Mouse (Mus musculus): Measurements from ENCODE around the gene Olfr424. TPM values are rescaled to one million over a fixed set of nuclear protein-coding genes. Genes with fewer than 3 reads are reported as not detected.

The Olfr424 gene
- polyA plus RNA-seq, 1 experiment from 2014 or later: not detected

GRCm38 (mm10) chr1:174155333-174155732 is 24.0 kb downstream of the Olfr424 start, which contains the start of gene Olfr420:
Olfr420 (plus strand) TSS chr1:174155633.
- Histone ChIP-seq H3K36me3 (ENCODE audit: control insufficient read depth, insufficient read depth, low read length) (no peaks in the 10 kb centered on the region), H3K4me1 (ENCODE audit: control insufficient read depth, insufficient read depth, low read length) (no peaks in the 10 kb centered on the region), H3K4me3 (ENCODE audit: low read depth, low read length) (no peak within 1 kb of the TSS), H3K9ac (ENCODE audit: low read length) (no peak within 1 kb of the TSS), H3K27me3 (ENCODE audit: control insufficient read depth, insufficient read depth, low read length) (no peaks in the 10 kb centered on the region), H3K9me3 (ENCODE audit: control insufficient read depth, low read length) (no peaks in the 10 kb centered on the region), H3K4me2 (ENCODE audit: low read depth, severe bottlenecking) (no peak within 1 kb of the TSS), H3K27ac (replicated peaks; ENCODE audit: low read depth, low read length) (no peak within 1 kb of the TSS)
- ATAC-seq (ENCODE audit: insufficient number of reproducible peaks, low FRiP score, low TSS enrichment, low read depth) (no peak), DNase-seq (ENCODE audit: low spot score) (no peak)
- 88% methylated on average over 1 of the region's 1 CpGs for WGBS

- no peak overlapping the region for H3K27ac ChIP-seq (replicated peaks; ENCODE audit: low read depth, low read length)
- 90% methylated on average over 3 of the region's 3 CpGs for WGBS
- no peaks in the 10 kb centered on the region for H3K27me3 ChIP-seq (ENCODE audit: control insufficient read depth, insufficient read depth, low read length)
- H3K4me1 ChIP-seq (ENCODE audit: control insufficient read depth, insufficient read depth, low read length): no peaks in the 10 kb centered on the region
- H3K4me3 ChIP-seq (ENCODE audit: low read depth, low read length): no peak overlapping the region
- ATAC-seq (ENCODE audit: insufficient number of reproducible peaks, low FRiP score, low TSS enrichment, low read depth) (no peak), DNase-seq (ENCODE audit: low spot score) (no peak)
- H3K36me3 ChIP-seq (ENCODE audit: control insufficient read depth, insufficient read depth, low read length): no peaks in the 10 kb centered on the region
- H3K4me2 ChIP-seq (ENCODE audit: low read depth, severe bottlenecking): no peak overlapping the region
- H3K9me3 ChIP-seq (ENCODE audit: control insufficient read depth, low read length): no peaks in the 10 kb centered on the region
- no peak overlapping the region for H3K9ac ChIP-seq (ENCODE audit: low read length)
Observed at GRCm38 (mm10) chr1:174157622-174158021, 26.3 kb downstream of the Olfr424 start.

GRCm38 (mm10) chr1:174158512-174158911 is 27.2 kb downstream of the Olfr424 start:
- no peak for ATAC-seq (ENCODE audit: insufficient number of reproducible peaks, low FRiP score, low TSS enrichment, low read depth)
- H3K4me2 ChIP-seq (ENCODE audit: low read depth, severe bottlenecking): no peak overlapping the region

GRCm38 (mm10) chr1:174159095-174159494 is 27.8 kb downstream of the Olfr424 start:
- Histone ChIP-seq H3K36me3 (ENCODE audit: control insufficient read depth, insufficient read depth, low read length) (no peaks in the 10 kb centered on the region), H3K4me2 (ENCODE audit: low read depth, severe bottlenecking) (no peak overlapping the region), H3K27ac (replicated peaks; ENCODE audit: low read depth, low read length) (no peak overlapping the region), H3K4me3 (ENCODE audit: low read depth, low read length) (no peak overlapping the region), H3K9ac (ENCODE audit: low read length) (no peak overlapping the region), H3K9me3 (ENCODE audit: control insufficient read depth, low read length) (no peaks in the 10 kb centered on the region), H3K27me3 (ENCODE audit: control insufficient read depth, insufficient read depth, low read length) (no peaks in the 10 kb centered on the region), H3K4me1 (ENCODE audit: control insufficient read depth, insufficient read depth, low read length) (no peaks in the 10 kb centered on the region)
- DNase-seq (ENCODE audit: low spot score): no peak
- 91% methylated on average over 10 of the region's 10 CpGs for WGBS
- no peak for ATAC-seq (ENCODE audit: insufficient number of reproducible peaks, low FRiP score, low TSS enrichment, low read depth)

More at GRCm38 (mm10) chr1:174158512-174158911, 27.2 kb downstream of the Olfr424 start:
- WGBS: 88% methylated on average over 1 of the region's 1 CpGs
- Histone ChIP-seq H3K4me1 (ENCODE audit: control insufficient read depth, insufficient read depth, low read length) (no peaks in the 10 kb centered on the region), H3K27ac (replicated peaks; ENCODE audit: low read depth, low read length) (no peak overlapping the region), H3K4me3 (ENCODE audit: low read depth, low read length) (no peak overlapping the region), H3K9ac (ENCODE audit: low read length) (no peak overlapping the region), H3K9me3 (ENCODE audit: control insufficient read depth, low read length) (no peaks in the 10 kb centered on the region), H3K27me3 (ENCODE audit: control insufficient read depth, insufficient read depth, low read length) (no peaks in the 10 kb centered on the region), H3K36me3 (ENCODE audit: control insufficient read depth, insufficient read depth, low read length) (no peaks in the 10 kb centered on the region)
- DNase-seq (ENCODE audit: low spot score): no peak

GRCm38 (mm10) chr1:174169024-174169423 is 37.7 kb downstream of the Olfr424 start:
- no peaks in the 10 kb centered on the region for H3K4me1 ChIP-seq (ENCODE audit: control insufficient read depth, insufficient read depth, low read length)
- H3K27ac ChIP-seq (replicated peaks; ENCODE audit: low read depth, low read length): no peak overlapping the region
- H3K9ac ChIP-seq (ENCODE audit: low read length): no peak overlapping the region
- H3K4me2 ChIP-seq (ENCODE audit: low read depth, severe bottlenecking): no peak overlapping the region
- no peak for DNase-seq (ENCODE audit: low spot score)
- ATAC-seq (ENCODE audit: insufficient number of reproducible peaks, low FRiP score, low TSS enrichment, low read depth): no peak
- H3K36me3 ChIP-seq (ENCODE audit: control insufficient read depth, insufficient read depth, low read length): no peaks in the 10 kb centered on the region
- no peaks in the 10 kb centered on the region for H3K27me3 ChIP-seq (ENCODE audit: control insufficient read depth, insufficient read depth, low read length)
- no peak overlapping the region for H3K4me3 ChIP-seq (ENCODE audit: low read depth, low read length)
- H3K9me3 ChIP-seq (ENCODE audit: control insufficient read depth, low read length): no peaks in the 10 kb centered on the region

DNA sequence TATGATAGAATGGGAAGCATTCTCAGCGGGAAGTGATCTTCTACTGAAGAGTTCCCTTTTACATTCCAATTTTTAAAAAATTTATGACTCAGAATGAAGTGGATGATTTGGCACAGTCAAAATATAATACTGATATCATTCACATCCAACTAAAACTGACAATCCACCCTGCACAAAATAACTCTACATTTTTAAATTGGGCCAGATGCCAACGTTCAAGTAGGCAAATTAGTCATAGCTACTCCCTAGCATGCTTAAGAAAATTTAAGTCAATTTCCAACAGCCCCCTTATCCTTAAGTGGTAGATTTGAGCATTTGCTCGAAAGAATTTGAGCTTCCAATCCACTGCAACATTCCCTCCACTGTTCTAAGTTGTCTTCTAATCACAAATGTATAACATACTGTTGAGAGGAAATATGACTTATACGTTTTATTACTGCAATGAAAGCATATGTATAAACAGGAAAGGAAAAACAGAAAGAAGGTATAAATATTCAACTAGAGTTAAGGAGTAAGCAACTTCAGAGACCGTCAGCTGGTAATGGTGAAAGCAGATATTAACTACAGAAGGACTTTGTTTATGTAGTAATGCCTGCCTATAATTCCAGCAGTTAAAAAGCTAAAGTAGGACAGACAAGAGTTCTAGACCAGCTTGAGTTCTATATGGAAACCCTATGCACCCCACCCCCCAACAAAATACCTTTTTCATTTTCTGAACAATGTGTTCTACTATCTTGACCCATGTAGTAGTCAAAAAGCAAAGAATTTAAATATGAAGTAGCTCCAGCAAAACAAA is 39.6 kb downstream of the Olfr424 start:
- Histone ChIP-seq H3K9me3 (ENCODE audit: control insufficient read depth, low read length) (no peaks in the 10 kb centered on the region), H3K36me3 (ENCODE audit: control insufficient read depth, insufficient read depth, low read length) (no peaks in the 10 kb centered on the region), H3K4me1 (ENCODE audit: control insufficient read depth, insufficient read depth, low read length) (no peaks in the 10 kb centered on the region), H3K4me3 (ENCODE audit: low read depth, low read length) (no peak overlapping the region), H3K9ac (ENCODE audit: low read length) (no peak overlapping the region), H3K4me2 (ENCODE audit: low read depth, severe bottlenecking) (no peak overlapping the region), H3K27ac (replicated peaks; ENCODE audit: low read depth, low read length) (no peak overlapping the region), H3K27me3 (ENCODE audit: control insufficient read depth, insufficient read depth, low read length) (no peaks in the 10 kb centered on the region)
- ATAC-seq (ENCODE audit: insufficient number of reproducible peaks, low FRiP score, low TSS enrichment, low read depth) (no peak), DNase-seq (ENCODE audit: low spot score) (no peak)
- WGBS: 78% methylated on average over 5 of the region's 5 CpGs

- no peak overlapping the region for H3K9ac ChIP-seq (ENCODE audit: low read length)
- no peaks in the 10 kb centered on the region for H3K27me3 ChIP-seq (ENCODE audit: control insufficient read depth, insufficient read depth, low read length)
- ATAC-seq (ENCODE audit: insufficient number of reproducible peaks, low FRiP score, low TSS enrichment, low read depth): no peak
- H3K4me2 ChIP-seq (ENCODE audit: low read depth, severe bottlenecking): no peak overlapping the region
- H3K27ac ChIP-seq (replicated peaks; ENCODE audit: low read depth, low read length): no peak overlapping the region
- H3K36me3 ChIP-seq (ENCODE audit: control insufficient read depth, insufficient read depth, low read length): no peaks in the 10 kb centered on the region
- no peaks in the 10 kb centered on the region for H3K4me1 ChIP-seq (ENCODE audit: control insufficient read depth, insufficient read depth, low read length)
- H3K4me3 ChIP-seq (ENCODE audit: low read depth, low read length): no peak overlapping the region
- DNase-seq (ENCODE audit: low spot score): no peak
- H3K9me3 ChIP-seq (ENCODE audit: control insufficient read depth, low read length): no peaks in the 10 kb centered on the region
- 34% methylated on average over 2 of the region's 2 CpGs for WGBS
Observed at GRCm38 (mm10) chr1:174171537-174171936, 40.2 kb downstream of the Olfr424 start.

GRCm38 (mm10) chr1:174172605-174173004 is 41.3 kb downstream of the Olfr424 start, which contains the start of gene Spta1:
Spta1 (plus strand) TSS chr1:174172776.
- 58% methylated on average over 3 of the region's 3 CpGs for WGBS
- ATAC-seq (ENCODE audit: insufficient number of reproducible peaks, low FRiP score, low TSS enrichment, low read depth) (no peak), DNase-seq (ENCODE audit: low spot score) (no peak)
- Histone ChIP-seq H3K27ac (replicated peaks; ENCODE audit: low read depth, low read length) (no peak within 1 kb of the TSS), H3K4me1 (ENCODE audit: control insufficient read depth, insufficient read depth, low read length) (no peaks in the 10 kb centered on the region), H3K4me3 (ENCODE audit: low read depth, low read length) (no peak within 1 kb of the TSS), H3K9me3 (ENCODE audit: control insufficient read depth, low read length) (no peaks in the 10 kb centered on the region), H3K36me3 (ENCODE audit: control insufficient read depth, insufficient read depth, low read length) (no peaks in the 10 kb centered on the region), H3K27me3 (ENCODE audit: control insufficient read depth, insufficient read depth, low read length) (no peaks in the 10 kb centered on the region), H3K4me2 (ENCODE audit: low read depth, severe bottlenecking) (no peak within 1 kb of the TSS), H3K9ac (ENCODE audit: low read length) (no peak within 1 kb of the TSS)

All from limb, embryonic 11.5 days (tissue).